In the genomic region with DNA sequence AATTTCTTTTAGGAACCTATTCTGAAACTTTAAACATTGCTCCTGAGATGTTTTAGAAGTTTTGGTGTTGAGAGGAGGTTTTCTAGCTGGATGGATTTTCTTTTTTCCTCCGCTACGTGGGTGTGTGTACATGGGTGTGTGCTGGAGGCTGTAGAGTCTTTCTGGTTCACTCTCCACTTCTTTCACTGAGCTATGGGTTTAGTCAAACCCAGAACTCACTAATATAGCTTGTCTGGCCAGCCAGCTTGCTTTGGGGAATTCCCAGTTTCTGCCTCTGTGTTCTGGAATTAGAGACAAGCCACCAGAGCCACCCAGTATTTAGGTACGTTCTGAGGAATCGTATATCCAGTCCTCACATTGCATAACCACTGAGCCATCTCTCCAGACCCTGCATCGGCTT, we compare ENCODE assay signal across 14 mouse cellular contexts.
"Had no signal": no experiment of that assay in that cellular context is flagged by ENCODE, and none has a peak within 500 bp of the region (broad histone marks: within the 10 kb centered on the region; RNA-seq: fewer than 3 reads in every experiment).

No protein-coding gene starts in this region.

- H3K9me3 ChIP-seq: neural tube, embryonic 15.5 days; stomach, embryonic 15.5 days had no signal

- H3K27me3 ChIP-seq: neural tube, embryonic 15.5 days; stomach, embryonic 15.5 days had no signal

- H3K4me2 ChIP-seq: neural tube, embryonic 15.5 days; stomach, embryonic 15.5 days had no signal

- H3K9ac ChIP-seq: neural tube, embryonic 15.5 days; stomach, embryonic 15.5 days had no signal

- H3K4me3 ChIP-seq: neural tube, embryonic 15.5 days; stomach, embryonic 15.5 days had no signal

- DNase-seq: retina, postnatal 1 day; right cerebral cortex, adult 18-20 months; right cerebral cortex, postnatal 14 days; right cerebral cortex, postnatal 25 days; right cerebral cortex, postnatal 4 days; spleen, adult 18-20 months; thymus, adult 18-20 months; thymus, adult 2 months; thymus, postnatal 14 days; thymus, postnatal 25 days; thymus, postnatal 36 days; thymus, postnatal 4 days had no signal

- H3K27ac ChIP-seq: neural tube, embryonic 15.5 days; stomach, embryonic 15.5 days had no signal

- H3K36me3 ChIP-seq: stomach, embryonic 15.5 days had no signal
